Mouse (Mus musculus) c-Kit-positive CD71-negative TER-119-negative erythroid progenitor cells, embryonic 14.5 days (primary cell): ENCODE data around the gene Bend6.
"Not testable (repeated sequence)": the region's sequence is repeated elsewhere in the genome, so short reads cannot be mapped to it uniquely, and the experiment has no call there.

Experiments used
- DNase-seq: peaks from one replicate; pipeline ENCODE4 v3.0.0-alpha.2; 2013; ENCODE audit warnings: low read depth

Bend6 gene

GRCm38 (mm10) chr1:33906927-33907326 is 689 bp downstream of the Bend6 start:
- DNase-seq: no peak

GRCm38 (mm10) chr1:33906216-33906615 is 1.4 kb downstream of the Bend6 start:
- no peak for DNase-seq

GRCm38 (mm10) chr1:33903587-33903986 is 4.0 kb downstream of the Bend6 start:
- DNase-seq: no peak

GRCm38 (mm10) chr1:33900175-33900574 is 7.4 kb downstream of the Bend6 start:
- DNase-seq: no peak

- no peak for DNase-seq
Measured at GRCm38 (mm10) chr1:33898373-33898772, 9.2 kb downstream of the Bend6 start.

- DNase-seq: no peak
Measured at GRCm38 (mm10) chr1:33897426-33897825, 10.2 kb downstream of the Bend6 start.

- no peak for DNase-seq
Measured at GRCm38 (mm10) chr1:33896666-33897065, 10.9 kb downstream of the Bend6 start.

- DNase-seq: no peak
Measured at GRCm38 (mm10) chr1:33896116-33896515, 11.5 kb downstream of the Bend6 start.

- DNase-seq: no peak
Measured at GRCm38 (mm10) chr1:33892784-33893183, 14.8 kb downstream of the Bend6 start.

GRCm38 (mm10) chr1:33883102-33883839 is 24.3 kb downstream of the Bend6 start:
- peak; percentile 58 for DNase-seq

- no peak for DNase-seq
Measured at GRCm38 (mm10) chr1:33878170-33878569, 29.4 kb downstream of the Bend6 start.

- no peak for DNase-seq
Measured at GRCm38 (mm10) chr1:33876416-33876815, 31.2 kb downstream of the Bend6 start.

- DNase-seq: peak; percentile 28
Measured at GRCm38 (mm10) chr1:33875691-33876090, 31.9 kb downstream of the Bend6 start.

GRCm38 (mm10) chr1:33873561-33873960 is 34.1 kb downstream of the Bend6 start:
- no peak for DNase-seq

GRCm38 (mm10) chr1:33869437-33869836 is 38.2 kb downstream of the Bend6 start:
- no peak for DNase-seq

GRCm38 (mm10) chr1:33869031-33869430 is 38.6 kb downstream of the Bend6 start:
- DNase-seq: no peak

- DNase-seq: no peak
Measured at GRCm38 (mm10) chr1:33846807-33847206, 60.8 kb downstream of the Bend6 start.

GRCm38 (mm10) chr1:33843823-33844222 is 63.8 kb downstream of the Bend6 start:
- no peak for DNase-seq

GRCm38 (mm10) chr1:33838952-33839351 is 68.7 kb downstream of the Bend6 start:
- DNase-seq: not testable (repeated sequence)

GRCm38 (mm10) chr1:33830586-33830985 is 77.0 kb downstream of the Bend6 start:
- no peak for DNase-seq

- no peak for DNase-seq
Measured at GRCm38 (mm10) chr1:33817931-33818330, 89.7 kb downstream of the Bend6 start.

GRCm38 (mm10) chr1:33813868-33814794 is 93.5 kb downstream of the Bend6 start, which contains the start of gene Zfp451:
Zfp451 (minus strand) TSS chr1:33814595.
- peak; percentile 77 for DNase-seq

GRCm38 (mm10) chr1:33813495-33813867 is 94.1 kb downstream of the Bend6 start:
- no peak for DNase-seq
